Mouse (Mus musculus) CH12.LX (cell line): Measurements from ENCODE around the gene Tamm41. TPM values are rescaled to one million over a fixed set of nuclear protein-coding genes. Genes with fewer than 3 reads are reported as not detected.
A peak's percentile ranks its signal among the peaks of the same experiment; 100 is the strongest.

ENCODE experiments used
- DNase-seq: peaks from one replicate; pipeline ENCODE4 v3.0.0-alpha.2; 2013; ENCODE audit errors: extremely low read depth
- H3K27ac ChIP-seq: 2 replicates; pipeline ENCODE4 v1.5.1; 2012; ENCODE audit warnings: low read depth, mild to moderate bottlenecking, control low read depth, moderate library complexity; ENCODE audit not compliant: insufficient read depth
- H3K27me3 ChIP-seq: replicated peaks from 2 replicates; pipeline ENCODE3; 2012; ENCODE audit warnings: inconsistent platforms
- H3K36me3 ChIP-seq, 2 experiments: replicated peaks in 1 of 2; 2 replicates each; pipeline versions ENCODE3 to v1.6.1; 2012; ENCODE audit warnings: inconsistent platforms in 1 of 2, low read length in 1 of 2, mild to moderate bottlenecking in 1 of 2, mixed read lengths in 1 of 2, moderate library complexity in 1 of 2; ENCODE audit not compliant: control insufficient read depth in 1 of 2, insufficient read depth in 1 of 2
- H3K4me1 ChIP-seq, 2 experiments: 2 replicates each; pipeline ENCODE4 v1.6.1; 2012; ENCODE audit warnings: inconsistent platforms in 1 of 2, moderate library complexity in 1 of 2; ENCODE audit not compliant: insufficient read depth in 2 of 2, control insufficient read depth in 1 of 2
- H3K4me2 ChIP-seq: 2 replicates; pipeline ENCODE4 v1.6.1; 2012; ENCODE audit warnings: low read depth, mild to moderate bottlenecking, control low read depth; ENCODE audit not compliant: poor library complexity, insufficient read depth, severe bottlenecking
- H3K4me3 ChIP-seq, 3 experiments: fragments of 150-350 bp in 1 of 3; sonication (generic) in 1 of 3; replicated peaks in 1 of 3; 2 replicates each; pipeline versions ENCODE3 to v1.5.1; 2011 to 2012; ENCODE audit warnings: low read depth in 2 of 3, low read length in 2 of 3, mild to moderate bottlenecking in 2 of 3, moderate library complexity in 2 of 3, control low read depth in 1 of 3, improper control_type of control experiment in 1 of 3, inconsistent platforms in 1 of 3, mixed read lengths in 1 of 3; ENCODE audit not compliant: poor library complexity in 1 of 3
- H3K79me2 ChIP-seq: replicated peaks from 2 replicates; pipeline ENCODE4 v1.6.1; 2012; ENCODE audit warnings: mild to moderate bottlenecking, moderate library complexity; ENCODE audit not compliant: control insufficient read depth, poor library complexity, insufficient read depth, severe bottlenecking; ENCODE audit errors: extremely low read depth
- H3K9ac ChIP-seq: 2 replicates; pipeline ENCODE4 v1.6.1; 2012; ENCODE audit warnings: low read depth, mild to moderate bottlenecking, control low read depth, moderate library complexity; ENCODE audit not compliant: insufficient read depth
- H3K9me3 ChIP-seq: replicated peaks from 2 replicates; pipeline ENCODE3; 2012; ENCODE audit warnings: low read length, inconsistent platforms, mixed read lengths
- CHD1 ChIP-seq: IDR thresholded peaks from 2 replicates; pipeline ENCODE4 v1.6.1; 2012; ENCODE audit warnings: low read depth, low read length, improper control_type of control experiment, inconsistent platforms
- CHD2 ChIP-seq: IDR thresholded peaks from 2 replicates; pipeline ENCODE4 v1.6.1; 2011; ENCODE audit warnings: low read length, improper control_type of control experiment
- CTCF ChIP-seq, 2 experiments: IDR thresholded peaks in 1 of 2; conservative IDR thresholded peaks in 1 of 2; 2 replicates each; pipeline ENCODE4 v1.5.1; 2011 to 2012; ENCODE audit warnings: low read depth in 2 of 2, low read length in 2 of 2, improper control_type of control experiment in 1 of 2, inconsistent platforms in 1 of 2, mild to moderate bottlenecking in 1 of 2, moderate library complexity in 1 of 2
- E2F4 ChIP-seq: IDR thresholded peaks from 2 replicates; pipeline ENCODE4 v1.6.1; 2011; ENCODE audit warnings: low read depth, low read length, improper control_type of control experiment; ENCODE audit not compliant: insufficient replicate concordance
- ELF1 ChIP-seq: IDR thresholded peaks from 2 replicates; pipeline ENCODE4 v1.6.1; 2014; ENCODE audit warnings: low read depth, mild to moderate bottlenecking, inconsistent platforms, low read length, improper control_type of control experiment
- EP300 ChIP-seq: IDR thresholded peaks from 2 replicates; pipeline ENCODE4 v1.6.1; 2011; ENCODE audit warnings: low read length, improper control_type of control experiment
- ETS1 ChIP-seq: conservative IDR thresholded peaks from 2 replicates; pipeline ENCODE4 v1.6.1; 2012; ENCODE audit warnings: low read depth, mild to moderate bottlenecking, inconsistent platforms, low read length, improper control_type of control experiment, moderate library complexity
- GABPA ChIP-seq: IDR thresholded peaks from 2 replicates; pipeline ENCODE4 v1.6.1; 2012; ENCODE audit warnings: low read depth, low read length, improper control_type of control experiment, inconsistent platforms; ENCODE audit not compliant: insufficient replicate concordance
- JUN ChIP-seq: IDR thresholded peaks from 2 replicates; pipeline ENCODE4 v1.6.1; 2011; ENCODE audit warnings: low read depth, mild to moderate bottlenecking, low read length, improper control_type of control experiment, moderate library complexity; ENCODE audit not compliant: insufficient read depth
- KAT2A ChIP-seq: IDR thresholded peaks from 2 replicates; pipeline ENCODE4 v1.6.1; 2012; ENCODE audit warnings: low read length, improper control_type of control experiment, inconsistent platforms; ENCODE audit not compliant: insufficient replicate concordance
- MAFK ChIP-seq: IDR thresholded peaks from 2 replicates; pipeline ENCODE4 v1.6.1; 2011; ENCODE audit warnings: low read length, improper control_type of control experiment; ENCODE audit not compliant: insufficient replicate concordance
- MAX ChIP-seq: IDR thresholded peaks from 2 replicates; pipeline ENCODE4 v1.6.1; 2011; ENCODE audit warnings: low read length, improper control_type of control experiment
- MAZ ChIP-seq: IDR thresholded peaks from 2 replicates; pipeline ENCODE4 v1.6.1; 2012; ENCODE audit warnings: low read depth, mild to moderate bottlenecking, inconsistent platforms, low read length, improper control_type of control experiment, moderate library complexity
- MEF2A ChIP-seq: IDR thresholded peaks from 2 replicates; pipeline ENCODE4 v1.6.1; 2014; ENCODE audit warnings: low read depth, mild to moderate bottlenecking, inconsistent platforms, low read length, improper control_type of control experiment, borderline replicate concordance
- MXI1 ChIP-seq: IDR thresholded peaks from 2 replicates; pipeline ENCODE4 v1.6.1; 2011; ENCODE audit warnings: mild to moderate bottlenecking, low read depth, low read length, improper control_type of control experiment
- MYC ChIP-seq: IDR thresholded peaks from 2 replicates; pipeline ENCODE4 v1.6.1; 2011; ENCODE audit warnings: low read depth, mild to moderate bottlenecking, improper control_type of control experiment, low read length
- NELFE ChIP-seq: IDR thresholded peaks from 2 replicates; pipeline ENCODE4 v1.6.1; 2011; ENCODE audit warnings: low read depth, low read length, improper control_type of control experiment
- NRF1 ChIP-seq: IDR thresholded peaks from 2 replicates; pipeline ENCODE4 v1.6.1; 2014; ENCODE audit warnings: low read depth, mild to moderate bottlenecking, inconsistent platforms, low read length, improper control_type of control experiment, moderate library complexity
- PAX5 ChIP-seq: IDR thresholded peaks from 2 replicates; pipeline ENCODE4 v1.6.1; 2012; ENCODE audit warnings: low read length, inconsistent platforms, mixed read lengths
- POLR2A ChIP-seq: IDR thresholded peaks from 2 replicates; pipeline ENCODE4 v1.6.1; 2011; ENCODE audit warnings: low read depth, mild to moderate bottlenecking, improper control_type of control experiment, low read length
- POLR2AphosphoS2 ChIP-seq: IDR thresholded peaks from 2 replicates; pipeline ENCODE4 v1.6.1; 2011; ENCODE audit warnings: low read depth, low read length, improper control_type of control experiment
- RAD21 ChIP-seq: IDR thresholded peaks from 2 replicates; pipeline ENCODE4 v1.6.1; 2011; ENCODE audit warnings: low read depth, mild to moderate bottlenecking, low read length, improper control_type of control experiment, moderate library complexity
- RCOR1 ChIP-seq: conservative IDR thresholded peaks from 2 replicates; pipeline ENCODE4 v1.6.1; 2012; ENCODE audit warnings: low read depth, mild to moderate bottlenecking, inconsistent platforms, low read length, improper control_type of control experiment
- SIN3A ChIP-seq: IDR thresholded peaks from 2 replicates; pipeline ENCODE4 v1.6.1; 2012; ENCODE audit warnings: low read length, improper control_type of control experiment, inconsistent platforms
- TBP ChIP-seq: conservative IDR thresholded peaks from 2 replicates; pipeline ENCODE4 v1.6.1; 2011; ENCODE audit warnings: low read depth, low read length, improper control_type of control experiment
- TCF12 ChIP-seq: IDR thresholded peaks from 2 replicates; pipeline ENCODE4 v1.6.1; 2014; ENCODE audit warnings: low read depth, mild to moderate bottlenecking, inconsistent platforms, low read length, improper control_type of control experiment
- UBTF ChIP-seq: IDR thresholded peaks from 2 replicates; pipeline ENCODE4 v1.6.1; 2012; ENCODE audit warnings: low read depth, mild to moderate bottlenecking, inconsistent platforms, low read length, improper control_type of control experiment, moderate library complexity
- USF1 ChIP-seq: IDR thresholded peaks from 2 replicates; pipeline ENCODE4 v1.6.1; 2014; ENCODE audit warnings: low read depth, mild to moderate bottlenecking, inconsistent platforms, low read length, improper control_type of control experiment
- USF2 ChIP-seq: conservative IDR thresholded peaks from 2 replicates; pipeline ENCODE4 v1.6.1; 2011; ENCODE audit warnings: low read depth, low read length, improper control_type of control experiment
- ZC3H11A ChIP-seq: IDR thresholded peaks from 2 replicates; pipeline ENCODE4 v1.6.1; 2012; ENCODE audit warnings: low read depth, mild to moderate bottlenecking, inconsistent platforms, low read length, improper control_type of control experiment
- ZKSCAN1 ChIP-seq: IDR thresholded peaks from 2 replicates; pipeline ENCODE4 v1.6.1; 2012; ENCODE audit warnings: low read depth, inconsistent platforms, low read length, improper control_type of control experiment, borderline replicate concordance
- ZMIZ1 ChIP-seq: IDR thresholded peaks from 2 replicates; pipeline ENCODE4 v1.6.1; 2012; ENCODE audit warnings: low read depth, mild to moderate bottlenecking, inconsistent platforms, low read length, improper control_type of control experiment
- dilution Hi-C: fragments of 300-500 bp; cut with MboI; formaldehyde crosslinking; loops from 2 replicates; pipeline ENCODE4 v1.14.3; 2020; ENCODE audit warnings: low sequenced_read_pairs; ENCODE audit not compliant: extremely low pct_unique_long_range_greater_than_20kb, extremely low pct_ligation_motif_present
- in situ Hi-C: fragments of 300-500 bp; cut with MboI; formaldehyde crosslinking; loops from 3 replicates; pipeline ENCODE4 v1.14.3; 2019; ENCODE audit warnings: low sequenced_read_pairs, low pct_ligation_motif_present, low pct_unique_long_range_greater_than_20kb, mixed read lengths
- polyA plus RNA-seq: library from polyadenylated mRNA; unstranded; fragments of >175 nt; gene quantifications from 2 replicates; pipeline ENCODE4 v1.2.1, GENCODE M21; 2012; ENCODE audit warnings: low read depth; ENCODE audit not compliant: insufficient read length
- total RNA-seq, 2 experiments: library from RNA; depleted of rRNA; stranded (reverse); fragments of 300-350 nt in 1 of 2; fragments of >200 nt in 1 of 2; gene quantifications; 2 replicates each; pipeline ENCODE4 v1.2.3; 2012 to 2014

Gene Tamm41
- total and polyA plus RNA-seq, 3 experiments = 29.3 to 41.1 (median 39.8) TPM

DNA sequence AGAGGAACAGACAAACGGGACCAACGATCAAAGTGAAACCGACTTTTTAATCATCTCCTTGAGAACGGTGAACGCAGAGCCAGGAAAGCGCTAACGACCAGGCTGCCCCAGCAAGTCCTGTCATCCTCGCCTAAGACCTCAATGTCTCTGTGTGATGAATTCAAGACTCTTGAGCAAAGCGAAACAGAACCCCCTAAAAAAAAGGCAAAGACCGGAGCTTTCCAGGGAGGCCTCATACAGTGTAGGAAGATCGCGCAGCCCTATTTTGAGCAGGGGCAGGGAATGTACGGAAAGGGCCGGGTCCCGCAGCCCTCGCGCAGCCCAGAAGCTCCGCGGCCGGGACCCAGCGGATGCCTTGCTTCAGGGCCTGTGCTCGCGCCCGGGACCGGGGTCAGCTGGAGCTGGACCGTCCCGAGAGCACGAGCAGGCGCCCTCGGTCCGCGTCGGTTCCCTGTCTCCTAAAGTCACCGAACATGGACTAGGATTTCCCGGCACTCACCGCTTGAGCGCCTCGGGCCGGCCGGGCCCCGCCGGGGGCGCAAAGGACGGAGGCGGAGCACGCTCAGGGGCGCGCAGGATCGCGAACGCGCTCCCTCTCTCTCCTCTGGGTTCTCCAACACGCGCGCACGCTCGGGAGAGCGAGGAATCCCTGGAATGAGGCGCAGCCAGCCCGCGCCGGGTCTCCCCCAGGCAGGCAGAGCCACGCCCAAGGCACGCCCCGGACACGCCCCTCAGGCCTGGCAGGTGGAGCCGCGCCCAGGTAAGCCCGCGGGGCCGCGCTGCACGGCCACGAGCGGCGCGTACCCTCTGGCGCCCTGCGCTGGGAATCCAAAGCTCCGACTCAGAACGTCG is 69.1 kb downstream of the Tamm41 start:
- no peak for DNase-seq
- peak overlapping the region; percentile 65 to 84 (median 80) for H3K4me3 ChIP-seq
- in situ Hi-C loops (loop anchor here (5.0 kb wide), 1 partner anchor 36 kb away; no protein-coding TSS in a partner anchor), dilution Hi-C loops (no loop called here)
- H3K9ac ChIP-seq = peak overlapping the region; percentile 85
- peaks cover 0 to 7% of the 10 kb centered on the region in 2 experiments for H3K36me3 ChIP-seq
- H3K27me3 ChIP-seq = no peaks in the 10 kb centered on the region
- H3K27ac ChIP-seq = peak overlapping the region; percentile 26
- H3K4me1 ChIP-seq = peaks cover 25 to 66% of the 10 kb centered on the region in 2 experiments
- H3K9me3 ChIP-seq = peaks cover 7% of the 10 kb centered on the region
- no peak for TF ChIP-seq KAT2A
- no peak for TF ChIP-seq GABPA
- TF ChIP-seq ZMIZ1 = no peak; the same call in 1 of the 2 replicates
- TF ChIP-seq PAX5 = no peak
- TF ChIP-seq TBP = no peak
- TF ChIP-seq ELF1 = no peak
- peak; percentile 64 for TF ChIP-seq NRF1
- peak; percentile 62; the same call in 1 of the 2 replicates for TF ChIP-seq POLR2A
- 0 out of 2 replicates have a peak, but pooled peaks have one; percentile 25 for TF ChIP-seq NELFE
- no peak; the same call in 1 of the 2 replicates for TF ChIP-seq UBTF
- no peak for TF ChIP-seq RCOR1
- TF ChIP-seq ETS1 = no peak
- no peak for TF ChIP-seq POLR2AphosphoS2
- no peak for TF ChIP-seq EP300
- no peak for TF ChIP-seq ZKSCAN1
- no peak for TF ChIP-seq JUN
- TF ChIP-seq RAD21 = no peak
- no peak for TF ChIP-seq MAFK
- TF ChIP-seq E2F4 = no peak
- TF ChIP-seq USF2 = no peak
- peak; percentile 17; the same call in 1 of the 2 replicates for TF ChIP-seq MXI1
- no peak for TF ChIP-seq ZC3H11A
- TF ChIP-seq CHD1 = no peak
- TF ChIP-seq MAX = peak; percentile 12; the same call in 1 of the 2 replicates
- TF ChIP-seq MEF2A = 0 out of 2 replicates have a peak, but pooled peaks have one; percentile 17
- no peak for TF ChIP-seq MAZ
- no peak for TF ChIP-seq MYC
- TF ChIP-seq SIN3A = peak; percentile 77
- TF ChIP-seq TCF12 = peak; percentile 33
- TF ChIP-seq CTCF (conservative IDR thresholded peaks at IDR 0.05 in 1 of 2, IDR thresholded peaks at IDR 0.05 in 1 of 2; ENCODE audit: low read depth in 2 of 2, low read length in 2 of 2) = no peak
- no peak for TF ChIP-seq USF1
- TF ChIP-seq CHD2 = no peak
- peak overlapping the region; percentile 62 for H3K4me2 ChIP-seq
- H3K79me2 ChIP-seq = peaks cover 49% of the 10 kb centered on the region
